ENCODE assay signal across 16 mouse cellular contexts in the genomic region with DNA sequence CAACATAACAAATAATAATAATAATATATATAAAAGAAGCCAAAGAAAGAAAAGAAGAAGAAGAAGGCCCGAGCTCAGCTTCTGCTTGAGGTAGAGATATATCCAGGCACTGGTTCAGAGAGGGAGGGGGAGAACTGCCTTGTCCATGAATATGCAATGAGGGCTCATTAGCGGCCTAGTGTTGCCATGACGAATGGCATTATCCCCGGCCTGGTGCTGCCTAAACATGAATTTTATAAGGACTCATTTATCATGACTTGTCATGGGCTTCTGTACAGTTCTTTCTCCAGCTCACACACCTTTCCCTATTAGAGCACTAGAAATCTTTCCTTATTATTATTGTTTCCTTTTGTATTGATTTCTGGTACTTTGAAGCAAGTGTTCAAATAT. TPM values are rescaled to one million over a fixed set of nuclear protein-coding genes. Genes with fewer than 3 reads are reported as not detected.
A peak's percentile ranks its signal among the peaks of the same experiment; 100 is the strongest.
DNase-seq lines count a peak whose midpoint lies in the region; ATAC-seq and TF ChIP-seq lines count a peak whose summit lies in the region.
"Had no signal": no experiment of that assay in that cellular context is flagged by ENCODE, and none has a peak within 500 bp of the region (broad histone marks: within the 10 kb centered on the region; RNA-seq: fewer than 3 reads in every experiment).

No protein-coding gene starts in this region.

- 67% methylated on average over 4 of the region's 4 CpGs for WGBS in forebrain, embryonic 10.5 days
- 23% methylated on average over 4 of the region's 4 CpGs for WGBS in hindbrain, embryonic 12.5 days
- WGBS in midbrain, embryonic 15.5 days = 17% methylated on average over 4 of the region's 4 CpGs

- peaks cover 8% of the 10 kb centered on the region; the same call in 1 of the 2 replicates for H3K27me3 ChIP-seq in forebrain, embryonic 10.5 days (ENCODE audit: poor library complexity, severe bottlenecking)
- H3K27me3 ChIP-seq in hindbrain, embryonic 12.5 days = no peaks in the 10 kb centered on the region
- H3K27me3 ChIP-seq in midbrain, embryonic 15.5 days (replicated peaks) = no peaks in the 10 kb centered on the region
- H3K27me3 ChIP-seq: heart, embryonic 13.5 days had no signal

- H3K9me3 ChIP-seq in forebrain, embryonic 10.5 days = no peaks in the 10 kb centered on the region
- H3K9me3 ChIP-seq in hindbrain, embryonic 12.5 days (replicated peaks) = no peaks in the 10 kb centered on the region
- H3K9me3 ChIP-seq in midbrain, embryonic 15.5 days = no peaks in the 10 kb centered on the region
- H3K9me3 ChIP-seq: heart, embryonic 13.5 days had no signal

- H3K27ac ChIP-seq in forebrain, embryonic 10.5 days = no peak overlapping the region
- H3K27ac ChIP-seq in hindbrain, embryonic 12.5 days = peak overlapping the region; percentile 72; the same call in 1 of the 2 replicates
- no peak overlapping the region for H3K27ac ChIP-seq in midbrain, embryonic 15.5 days
- H3K27ac ChIP-seq: heart, embryonic 13.5 days; macrophage had no signal

- ATAC-seq in hindbrain, embryonic 12.5 days (ENCODE audit: low FRiP score) = peak; percentile 99
- ATAC-seq in midbrain, embryonic 15.5 days (replicated peaks) = peak; percentile 98
- ATAC-seq: activated CD4-positive, CD25-positive, alpha-beta regulatory T cell, adult 4 months had no signal

- H3K4me3 ChIP-seq in forebrain, embryonic 10.5 days = no peak overlapping the region
- H3K4me3 ChIP-seq in hindbrain, embryonic 12.5 days = no peak overlapping the region
- H3K4me3 ChIP-seq in midbrain, embryonic 15.5 days = no peak overlapping the region
- H3K4me3 ChIP-seq: heart, embryonic 13.5 days had no signal

- no peak overlapping the region for H3K9ac ChIP-seq in hindbrain, embryonic 12.5 days
- no peak overlapping the region for H3K9ac ChIP-seq in midbrain, embryonic 15.5 days
- H3K9ac ChIP-seq: heart, embryonic 13.5 days had no signal

- TF ChIP-seq POLR2A in brain, embryonic 14.5 days (IDR thresholded peaks at IDR 0.05; ENCODE audit: borderline replicate concordance, extremely low read depth, insufficient read depth, insufficient read length, poor library complexity, severe bottlenecking) = no peak

- no peak overlapping the region for H3K4me2 ChIP-seq in hindbrain, embryonic 12.5 days (replicated peaks)
- no peak overlapping the region for H3K4me2 ChIP-seq in midbrain, embryonic 15.5 days
- H3K4me2 ChIP-seq: heart, embryonic 13.5 days had no signal

- intact Hi-C loops in heart, postnatal 25 days (cut with DNase I) = no loop called here

- peak; percentile 95 for DNase-seq in brain, embryonic 14.5 days (ENCODE audit: low read depth)
- DNase-seq in forebrain, embryonic 10.5 days (ENCODE audit: extremely low spot score, low spot score) = peak; percentile 41
- no peak for DNase-seq in heart, postnatal 25 days (ENCODE audit: low spot score)
- no peak for DNase-seq in thymus, postnatal 25 days
- no peak for DNase-seq in spleen, postnatal 4 days (ENCODE audit: low spot score in 2 of 2)
- no peak for DNase-seq in gastrocnemius, adult 18-20 months (ENCODE audit: low spot score)
- DNase-seq: cerebellum, adult 2 months; gastrocnemius, postnatal 14 days; liver; lung, adult 2 months; right cerebral cortex, postnatal 25 days had no signal

- H3K36me3 ChIP-seq in forebrain, embryonic 10.5 days (replicated peaks) = no peaks in the 10 kb centered on the region
- no peaks in the 10 kb centered on the region for H3K36me3 ChIP-seq in hindbrain, embryonic 12.5 days
- no peaks in the 10 kb centered on the region for H3K36me3 ChIP-seq in midbrain, embryonic 15.5 days (replicated peaks)
- H3K36me3 ChIP-seq: heart, embryonic 13.5 days had no signal

- TF ChIP-seq CTCF in brain, embryonic 14.5 days (IDR thresholded peaks at IDR 0.05; ENCODE audit: borderline replicate concordance, extremely low read depth, insufficient read depth, insufficient read length) = no peak

- peaks cover 32% of the 10 kb centered on the region for H3K4me1 ChIP-seq in forebrain, embryonic 10.5 days
- H3K4me1 ChIP-seq in hindbrain, embryonic 12.5 days = peaks cover 8% of the 10 kb centered on the region
- peaks cover 7% of the 10 kb centered on the region; the same call in 1 of the 2 replicates for H3K4me1 ChIP-seq in midbrain, embryonic 15.5 days
- H3K4me1 ChIP-seq: heart, embryonic 13.5 days had no signal

RNA-seq across cellular contexts. Expression of a gene that starts 57.7 kb away (rescaled TPM):
- polyA plus RNA-seq in brain, embryonic 14.5 days (2012; rRNA removed) = 244 and 291 TPM in 2 replicates
- 82.3 and 82.7 TPM in 2 replicates for polyA plus RNA-seq in forebrain, embryonic 10.5 days (2016; fragmentation: Nextera tagmentation; extraction: Ambion mirVana)
- polyA plus RNA-seq in hindbrain, embryonic 12.5 days (2016; fragmentation: Nextera tagmentation; extraction: Ambion mirVana) = 133 and 146 TPM in 2 replicates
- 84.8 and 98.4 TPM in 2 replicates for polyA plus RNA-seq in midbrain, embryonic 15.5 days (2015; fragmentation: Nextera tagmentation; extraction: Ambion mirVana)
- total RNA-seq in heart, postnatal 25 days (2021) = 10 to 100 TPM; 19.9 to 25.0 TPM
- 10 to 100 TPM; 18.6 to 25.1 TPM for total RNA-seq in gastrocnemius, adult 18-20 months (2021)
- polyA plus RNA-seq: activated CD4-positive, CD25-positive, alpha-beta regulatory T cell, adult 4 months; macrophage had no signal

Comparison
In these comparisons a context has a peak if more than half of its experiments do, and no peak if none do; other contexts are left out.
1. DNase-seq: peak in brain, embryonic 14.5 days (single experiment) and forebrain, embryonic 10.5 days (single experiment); none in heart, postnatal 25 days (single experiment), thymus, postnatal 25 days (single experiment), spleen, postnatal 4 days (0 of 2) and gastrocnemius, adult 18-20 months (single experiment).